Mouse (Mus musculus) urinary bladder, postnatal 10 days (tissue): Measurements from ENCODE around the gene Tcstv1.
"Not testable (repeated sequence)": the region's sequence is repeated elsewhere in the genome, so short reads cannot be mapped to it uniquely, and the experiment has no call there.

Experiments used
- DNase-seq: peaks from one replicate; pipeline ENCODE4 v3.0.0; 2022; ENCODE audit warnings: low spot score

Tcstv1 gene

DNA sequence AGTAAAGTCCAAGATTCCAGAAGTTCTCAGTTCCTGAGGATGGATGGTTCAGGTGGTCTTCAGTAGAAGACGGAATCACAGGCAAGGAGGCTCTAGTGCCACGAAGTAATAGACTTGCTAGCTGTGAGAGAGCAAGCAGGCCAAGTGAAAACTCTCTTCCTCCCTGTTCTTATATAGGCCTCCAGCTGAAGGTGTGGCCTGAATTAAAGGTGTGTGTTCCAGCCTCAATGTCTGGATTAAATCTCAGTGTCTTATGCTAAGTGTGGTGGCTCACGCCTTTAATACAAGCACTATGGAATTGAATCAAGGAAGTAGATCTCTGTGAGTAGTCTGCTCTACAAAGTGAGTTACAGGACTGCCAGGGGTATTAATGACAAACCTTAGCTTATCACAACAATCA, at the start of gene Tcstv1:
Gene Tcstv1 (minus strand): TSS at position 101 of the 400 bp plus-strand sequence.
- not testable (repeated sequence) for DNase-seq

DNA sequence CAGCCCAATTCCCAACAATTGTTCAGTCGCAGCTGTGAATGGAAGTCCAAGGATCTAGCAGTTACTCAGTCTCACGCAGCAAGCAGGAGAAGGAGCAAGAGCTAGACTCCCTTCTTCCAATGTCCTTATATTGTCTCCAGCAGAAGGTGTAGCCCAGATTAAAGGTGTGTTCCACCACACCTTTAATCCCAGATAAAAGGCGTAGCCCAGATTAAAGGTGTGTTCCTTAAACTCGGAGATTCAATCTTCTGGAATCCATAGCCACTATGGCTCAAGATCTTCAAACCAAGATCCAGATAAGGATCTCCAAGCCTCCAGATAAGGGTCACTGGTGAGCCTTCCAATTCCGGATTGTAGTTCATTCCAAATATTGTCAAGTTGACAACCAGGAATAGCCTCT, 34.6 kb upstream of the Tcstv1 start, which contains the start of gene Gm21761:
Gene Gm21761 (minus strand): TSS at position 101 of the 400 bp plus-strand sequence.
- DNase-seq = not testable (repeated sequence)

DNA sequence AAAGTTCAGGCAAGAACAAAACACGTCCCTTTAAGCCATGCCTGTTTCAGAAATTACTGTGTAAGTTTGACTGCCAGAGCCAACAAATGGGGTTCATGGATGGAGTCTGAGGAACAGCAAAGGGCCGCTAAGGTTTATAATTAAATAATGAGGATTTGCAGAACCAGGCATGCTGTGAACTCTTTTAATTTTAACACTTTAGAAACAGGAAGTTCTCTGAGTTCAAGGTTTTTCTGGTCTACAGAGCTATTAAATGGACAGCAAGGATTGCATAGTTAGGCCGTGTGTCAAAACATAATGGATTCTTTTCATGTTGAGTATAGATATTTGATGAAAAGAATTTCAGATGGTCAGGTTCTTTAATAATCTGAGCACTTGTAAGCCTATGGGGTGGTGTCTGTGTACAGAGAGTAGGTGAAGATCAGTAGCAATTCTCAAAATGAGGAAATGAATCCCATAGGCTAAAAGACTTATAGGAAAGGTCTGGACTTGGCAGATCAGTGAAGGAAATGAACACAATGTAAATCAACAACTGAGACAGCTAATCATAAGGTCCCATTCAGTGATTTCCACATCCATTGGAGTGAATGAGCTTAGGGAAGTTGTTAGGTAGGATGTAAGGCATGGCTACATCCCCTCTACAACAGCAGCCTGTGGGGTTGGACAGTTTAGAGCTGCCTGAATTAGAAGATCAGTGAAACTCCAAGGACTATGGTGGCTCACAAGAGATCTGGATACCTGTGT, 30.2 kb upstream of the Tcstv1 start:
- not testable (repeated sequence) for DNase-seq

DNA sequence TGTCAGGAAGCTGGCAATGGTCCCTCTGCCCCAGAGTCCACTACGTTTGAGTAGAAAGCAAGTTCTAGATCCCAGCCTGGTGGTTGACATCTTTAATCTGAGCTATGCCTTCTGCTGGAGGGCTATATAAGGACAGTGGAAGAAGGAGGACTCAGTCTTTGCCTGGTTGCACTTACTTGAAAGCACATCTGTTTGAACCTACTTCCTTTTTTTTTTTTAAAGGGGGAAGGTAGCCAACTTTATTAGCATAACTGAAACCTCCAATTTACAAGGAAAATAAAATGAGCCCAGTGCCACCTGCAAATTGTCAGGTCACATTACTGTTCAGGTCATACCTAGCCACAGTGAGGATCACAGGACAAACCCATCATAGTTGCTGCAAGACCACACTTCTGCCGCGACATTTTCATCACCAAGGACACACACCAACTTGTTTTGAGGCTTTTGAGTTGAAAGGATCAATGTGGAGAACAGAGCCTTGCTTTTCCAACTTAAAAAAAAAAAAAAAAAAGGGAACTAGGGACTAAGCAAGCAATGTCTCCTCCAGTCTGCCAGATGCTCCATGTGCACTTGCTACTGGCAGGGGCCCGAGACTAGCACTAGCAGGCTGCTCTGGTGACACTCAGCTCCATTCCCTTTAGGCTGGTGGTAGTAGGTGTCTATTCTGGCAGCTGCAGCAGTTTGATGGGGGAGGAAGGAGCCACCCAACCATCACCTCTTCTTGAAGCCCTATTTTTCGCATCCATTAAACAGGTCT, 22.6 kb upstream of the Tcstv1 start:
- DNase-seq = not testable (repeated sequence)

DNA sequence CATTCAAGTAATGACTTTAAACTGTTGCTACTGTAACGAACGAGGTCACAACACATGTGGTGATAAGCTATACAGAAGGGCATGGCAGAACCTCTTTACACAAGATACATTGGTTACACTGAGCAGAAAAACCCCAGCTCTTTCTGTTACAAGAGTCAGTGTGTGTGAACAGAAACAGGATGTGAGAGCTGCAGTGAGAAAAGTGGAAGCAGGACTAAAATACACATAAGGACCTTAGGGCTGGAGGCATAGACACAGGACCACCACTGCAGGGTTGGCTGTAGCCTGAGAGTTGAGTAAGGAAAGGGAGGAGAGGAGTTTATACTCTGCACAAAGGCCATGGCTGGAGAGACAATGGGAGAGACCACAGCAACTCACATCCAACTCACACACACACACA, 21.9 kb upstream of the Tcstv1 start:
- DNase-seq = not testable (repeated sequence)

DNA sequence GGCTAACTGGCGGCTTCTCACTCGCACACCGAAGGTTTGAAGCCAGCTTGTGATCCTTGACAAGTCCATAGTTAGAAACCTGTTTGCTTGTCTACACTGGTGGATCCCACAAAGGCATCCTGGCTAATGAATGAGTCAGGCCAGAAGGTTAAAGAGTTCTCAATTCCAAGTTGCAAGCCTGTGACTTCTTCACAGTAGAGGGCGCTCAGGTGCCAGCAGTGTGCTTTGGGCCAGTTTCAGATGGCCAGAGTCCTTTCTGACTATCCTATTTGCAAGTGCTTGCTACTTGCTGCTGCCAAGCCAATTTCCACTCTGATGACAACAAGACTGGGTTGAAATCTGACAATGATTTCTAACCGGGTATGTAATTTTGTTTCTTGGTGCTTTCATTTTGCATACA, 4.0 kb upstream of the Tcstv1 start:
- DNase-seq = not testable (repeated sequence)

DNA sequence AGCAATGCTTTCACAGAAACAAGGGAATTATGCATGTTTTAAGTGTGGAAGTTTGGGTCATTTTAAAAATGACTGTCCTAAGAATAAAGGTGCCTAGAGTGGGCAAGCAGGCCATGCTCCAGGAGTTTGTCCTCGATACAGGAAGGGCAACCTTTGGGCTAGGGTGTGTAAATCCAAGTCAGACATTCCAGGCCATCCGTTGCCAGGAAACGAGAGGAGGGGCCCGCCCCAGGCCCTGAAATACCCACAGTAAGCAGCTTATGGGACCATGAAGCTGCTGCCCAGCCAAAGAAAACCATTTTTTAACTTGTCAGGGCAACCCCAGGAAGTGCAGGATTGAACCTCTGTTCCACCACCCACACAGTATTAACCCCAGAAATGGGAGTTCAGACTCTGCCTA, 7.7 kb downstream of the Tcstv1 start:
- not testable (repeated sequence) for DNase-seq

DNA sequence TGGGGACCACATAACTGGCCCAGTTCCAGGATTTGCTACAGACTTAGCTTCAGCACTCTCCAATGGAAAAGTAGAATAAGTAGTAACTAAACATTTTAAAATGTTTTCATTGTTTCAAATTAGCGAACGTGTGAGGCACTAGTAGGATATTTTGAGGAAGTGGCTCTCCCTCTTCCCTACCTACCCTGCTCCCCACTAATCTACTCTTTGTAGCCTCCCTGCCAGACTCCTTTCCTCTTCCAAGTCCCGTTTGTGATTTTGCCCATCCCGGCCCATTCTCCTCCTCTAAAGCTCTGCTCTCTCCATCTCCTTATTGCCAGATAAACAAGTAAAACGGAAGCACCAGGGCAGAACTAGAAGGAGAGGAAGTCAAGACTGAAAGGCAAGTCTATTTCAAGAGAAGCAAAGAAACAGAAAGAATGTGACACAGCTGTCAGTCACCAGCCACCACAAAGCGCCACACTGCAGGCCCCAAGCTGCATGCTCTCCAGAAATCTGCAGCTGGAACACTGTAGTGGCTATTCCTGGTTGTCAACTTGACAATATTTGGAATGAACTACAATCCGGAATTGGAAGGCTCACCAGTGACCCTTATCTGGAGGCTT, 30.1 kb downstream of the Tcstv1 start:
- DNase-seq = not testable (repeated sequence)

DNA sequence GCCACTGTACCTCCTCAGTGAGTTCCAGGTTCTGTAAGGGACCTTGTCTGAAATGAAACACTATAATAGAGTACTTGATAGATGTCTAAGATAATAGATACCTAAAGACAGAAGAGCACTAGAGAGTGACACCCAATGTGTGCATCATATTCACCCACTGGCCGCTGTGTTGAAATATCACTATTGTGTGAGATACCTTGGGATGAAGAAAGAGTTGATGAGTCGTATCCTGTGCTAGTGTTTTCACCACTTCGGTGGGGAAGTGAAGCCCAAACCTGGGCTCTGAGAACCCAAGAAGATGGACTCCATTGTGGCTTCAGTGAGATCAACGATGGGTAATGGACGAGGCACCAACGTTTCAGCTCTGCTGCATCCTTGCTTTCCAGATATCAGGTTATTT, 32.2 kb downstream of the Tcstv1 start:
- not testable (repeated sequence) for DNase-seq
